Mouse (Mus musculus): ENCODE data around the gene Treh.

Treh gene

GRCm38 (mm10) chr9:44672291-44672865 lies 655 bp upstream of the Treh start:
- intact Hi-C loops (cut with DNase I) = no loop called here

DNA sequence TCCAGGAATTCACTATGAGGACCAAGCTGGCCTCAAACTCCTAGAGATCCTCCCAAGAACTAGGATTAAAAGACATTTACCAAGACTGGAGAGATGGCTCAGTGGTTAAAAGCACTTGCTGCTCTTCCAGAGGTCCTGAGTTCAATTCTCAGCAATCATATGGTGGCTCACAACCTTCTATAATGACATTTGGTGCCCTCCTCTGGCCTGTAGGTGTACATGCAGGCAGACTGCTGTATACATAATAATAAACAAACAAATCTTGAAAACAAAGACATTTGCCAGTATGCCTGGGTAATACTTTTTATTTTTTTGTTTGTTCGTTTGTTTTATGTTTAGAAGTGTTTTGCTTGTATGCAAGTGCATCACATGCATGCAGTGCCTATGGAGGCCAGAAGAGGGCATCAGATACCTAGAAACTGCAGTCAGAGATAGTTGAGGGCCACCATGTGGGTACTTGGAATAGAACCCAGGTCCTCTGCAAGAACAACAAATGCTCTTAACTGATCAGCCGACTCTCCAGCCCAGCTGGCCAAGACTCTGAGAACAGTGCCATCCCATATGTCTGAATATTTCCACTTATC lies 5.3 kb downstream of the Treh start:
- intact Hi-C loops (cut with DNase I) = no loop called here

- intact Hi-C loops (cut with DNase I) = no loop called here
These were observed 6.5 kb downstream of the Treh start for GRCm38 (mm10) chr9:44679565-44679964.

DNA sequence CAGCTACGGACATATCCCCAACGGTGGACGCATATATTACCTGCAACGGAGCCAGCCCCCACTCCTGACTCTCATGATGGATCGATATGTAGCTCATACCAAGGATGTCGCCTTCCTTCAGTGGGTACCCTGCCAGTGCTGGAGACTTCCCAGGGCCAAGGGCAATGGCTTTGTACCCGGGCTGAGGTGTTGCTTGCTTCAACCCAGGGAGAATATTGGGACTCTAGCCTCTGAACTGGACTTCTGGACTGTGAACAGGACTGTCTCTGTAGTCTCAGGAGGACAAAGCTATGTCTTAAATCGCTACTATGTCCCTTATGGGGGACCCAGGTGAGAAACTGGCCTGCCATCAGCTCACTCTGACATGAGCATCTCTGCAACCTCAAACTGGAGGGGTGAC lies 10.0 kb downstream of the Treh start:
- intact Hi-C loops (cut with DNase I) = no loop called here

GRCm38 (mm10) chr9:44685346-44686330 lies 12.6 kb downstream of the Treh start:
- intact Hi-C loops (cut with DNase I) = loop anchor here (2.0 kb wide), 1 partner anchor 31 kb away; no protein-coding TSS in a partner anchor

- intact Hi-C loops (cut with DNase I) = no loop called here
These were observed 13.6 kb downstream of the Treh start for GRCm38 (mm10) chr9:44686638-44687037.

GRCm38 (mm10) chr9:44688013-44688412 lies 15.0 kb downstream of the Treh start:
- intact Hi-C loops (cut with DNase I) = no loop called here

DNA sequence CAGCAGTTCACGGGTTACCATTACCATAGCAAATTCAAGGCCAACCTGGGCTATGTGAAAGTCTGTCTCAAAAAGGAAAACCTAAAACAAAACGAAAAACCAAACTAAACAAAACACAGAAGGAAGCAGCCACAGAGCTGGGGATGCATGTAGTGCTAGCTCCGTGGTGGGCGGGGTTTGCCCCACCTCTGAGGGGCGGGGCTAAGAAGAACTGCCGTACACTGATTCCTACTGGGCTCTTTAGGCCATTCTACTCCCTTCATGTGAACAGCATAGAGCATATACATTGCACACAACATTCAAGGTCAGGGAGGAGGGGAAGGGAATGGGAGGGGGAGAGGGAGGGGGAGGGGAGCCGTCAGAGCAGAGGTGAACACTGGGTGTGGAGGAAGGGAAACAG lies 17.6 kb downstream of the Treh start:
- intact Hi-C loops (cut with DNase I) = no loop called here

DNA sequence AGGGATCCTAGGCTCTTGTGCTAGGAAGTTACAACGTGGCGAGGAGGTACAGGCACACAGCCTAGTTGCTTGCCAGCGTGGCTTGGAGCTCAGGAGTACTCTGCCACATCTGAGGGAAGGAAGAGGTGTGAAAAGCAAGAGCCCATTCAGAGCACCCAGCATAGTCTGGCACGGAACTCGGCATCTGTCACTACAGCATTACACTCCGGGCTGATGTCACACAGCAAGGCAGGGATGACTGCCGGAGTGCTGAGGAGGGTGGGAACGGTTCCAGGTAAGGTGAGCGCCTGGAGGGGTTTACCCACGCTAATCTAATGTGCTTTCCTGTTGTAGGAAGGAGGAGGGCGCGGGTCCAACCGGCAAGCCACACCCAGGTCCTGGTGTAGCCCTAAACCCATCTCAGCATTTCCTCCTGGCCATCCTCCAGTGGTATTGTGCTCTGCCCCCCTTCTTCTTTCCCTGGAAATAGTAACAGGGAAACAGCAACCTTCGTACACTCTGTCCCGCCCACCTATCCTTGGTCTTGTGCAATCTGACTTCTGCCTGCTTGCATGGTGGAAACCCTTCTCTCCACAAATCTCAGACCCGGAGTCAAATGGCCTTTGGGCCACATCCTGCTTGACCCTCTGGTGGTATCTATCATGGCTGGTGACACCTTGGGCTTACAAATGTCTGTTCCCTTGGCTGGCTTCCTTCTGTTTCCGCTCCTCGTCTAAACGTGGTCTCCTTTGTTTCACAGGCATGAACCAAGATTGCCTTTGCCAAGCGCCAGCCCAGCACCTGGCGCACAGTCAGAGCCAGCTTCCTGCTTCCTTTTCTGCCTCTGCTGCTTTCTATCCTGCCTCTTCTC lies 18.9 kb downstream of the Treh start:
- intact Hi-C loops (cut with DNase I) = no loop called here

GRCm38 (mm10) chr9:44693071-44693470 lies 20.0 kb downstream of the Treh start:
- intact Hi-C loops (cut with DNase I) = no loop called here

GRCm38 (mm10) chr9:44697866-44698265 lies 24.8 kb downstream of the Treh start:
- intact Hi-C loops (cut with DNase I) = no loop called here

- intact Hi-C loops (cut with DNase I) = no loop called here
These were observed 26.2 kb downstream of the Treh start for GRCm38 (mm10) chr9:44699196-44699595.

- intact Hi-C loops (cut with DNase I) = no loop called here
These were observed 26.7 kb downstream of the Treh start for GRCm38 (mm10) chr9:44699730-44700129.

DNA sequence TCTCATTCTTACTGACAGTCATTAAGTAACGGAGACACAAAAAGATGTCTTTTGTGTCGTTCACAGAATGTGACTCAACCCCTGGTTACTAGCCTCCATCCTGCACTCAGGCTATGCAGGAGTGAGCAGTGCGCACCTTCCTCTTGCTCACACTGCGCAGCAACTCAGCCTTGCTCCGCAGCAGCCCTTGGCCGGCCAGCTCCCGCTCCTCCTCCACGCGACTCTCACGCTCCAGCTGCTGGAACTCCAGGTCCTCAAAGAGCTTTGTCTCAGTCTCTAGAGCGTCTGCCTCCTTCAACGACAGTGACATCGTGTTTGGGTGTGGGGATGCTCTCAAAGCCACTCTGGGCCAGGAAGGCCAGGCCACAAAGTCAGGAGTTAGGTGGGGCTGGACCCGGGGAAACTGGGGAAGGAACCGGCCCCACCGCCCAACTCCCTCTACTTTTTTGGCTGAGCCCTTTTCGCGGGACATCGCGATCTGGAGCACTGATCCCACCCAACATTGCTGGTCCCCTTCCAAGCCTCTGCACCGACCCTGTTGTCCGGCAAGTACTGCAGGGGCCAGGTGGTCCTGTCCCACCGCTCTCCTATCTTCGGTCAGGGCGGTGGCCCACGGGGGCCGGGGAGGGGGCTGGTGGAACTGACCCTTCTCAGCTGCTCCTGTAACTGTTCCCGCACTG lies 34.9 kb downstream of the Treh start:
- intact Hi-C loops (cut with DNase I) = no loop called here

DNA sequence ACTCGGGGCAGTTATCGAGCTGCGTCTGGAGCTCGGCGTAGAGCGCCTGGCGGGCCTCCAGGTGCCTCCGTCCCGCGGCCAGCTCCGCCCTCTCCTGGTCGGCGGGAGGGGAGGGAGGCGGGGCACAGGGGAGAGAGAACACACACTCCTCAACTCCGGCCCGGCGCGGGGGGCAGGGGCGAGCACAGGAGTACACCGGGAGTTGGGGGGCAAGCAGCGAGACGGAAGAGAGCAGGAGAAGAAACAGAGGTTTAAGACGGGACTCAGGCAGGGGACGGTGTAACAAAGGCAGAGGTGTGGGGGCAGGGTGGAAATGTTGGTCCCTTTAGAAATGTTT lies 35.4 kb downstream of the Treh start:
- intact Hi-C loops (cut with DNase I) = no loop called here

DNA sequence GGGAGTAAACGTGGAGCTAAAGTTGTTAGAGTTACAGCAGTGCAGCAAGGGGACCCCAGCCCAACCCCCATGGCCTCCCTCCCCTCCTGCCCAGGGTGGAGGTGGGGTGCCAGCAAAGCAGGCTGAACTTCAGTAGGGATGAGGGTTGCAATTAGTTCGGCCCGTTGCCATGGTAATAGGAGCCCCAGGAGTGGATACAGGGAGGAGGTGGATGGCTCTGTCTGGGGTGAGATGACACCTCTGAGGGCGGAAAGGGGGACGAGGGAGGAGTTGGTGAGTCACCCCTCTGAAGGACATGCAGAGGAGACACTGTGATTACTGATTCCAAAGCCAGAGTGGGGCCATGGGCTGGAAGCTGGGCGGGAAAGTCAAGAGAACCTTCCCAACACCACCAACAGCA lies 35.9 kb downstream of the Treh start:
- intact Hi-C loops (cut with DNase I) = no loop called here

DNA sequence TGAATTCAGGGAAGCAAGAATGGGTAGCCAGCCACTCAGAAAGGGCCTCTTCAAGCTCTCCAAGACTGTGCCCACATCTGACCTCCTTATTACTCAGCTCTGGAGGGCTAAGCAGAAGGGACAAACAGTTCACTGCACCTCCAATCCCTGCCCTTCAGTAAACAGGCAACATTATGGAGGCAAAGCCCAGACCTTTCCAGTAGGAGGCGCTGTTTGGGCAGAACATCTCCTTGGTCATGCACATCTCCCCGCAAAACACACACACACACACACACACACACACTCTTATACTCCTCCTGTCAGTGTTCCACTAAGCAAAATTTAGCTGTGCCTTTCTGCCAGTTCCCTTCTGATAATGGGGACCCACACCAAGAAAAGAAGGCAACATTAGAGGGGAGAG lies 36.6 kb downstream of the Treh start:
- intact Hi-C loops (cut with DNase I) = no loop called here

- intact Hi-C loops (cut with DNase I) = no loop called here
These were observed 37.2 kb downstream of the Treh start for GRCm38 (mm10) chr9:44710213-44710612.

GRCm38 (mm10) chr9:44711602-44712001 lies 38.6 kb downstream of the Treh start:
- intact Hi-C loops (cut with DNase I) = no loop called here

- intact Hi-C loops (cut with DNase I) = no loop called here
These were observed 40.0 kb downstream of the Treh start for GRCm38 (mm10) chr9:44713080-44713479.

GRCm38 (mm10) chr9:44713574-44713973 lies 40.5 kb downstream of the Treh start:
- intact Hi-C loops (cut with DNase I) = no loop called here
